Mouse (Mus musculus): Measurements from ENCODE around the gene Wnt5b.

DNA sequence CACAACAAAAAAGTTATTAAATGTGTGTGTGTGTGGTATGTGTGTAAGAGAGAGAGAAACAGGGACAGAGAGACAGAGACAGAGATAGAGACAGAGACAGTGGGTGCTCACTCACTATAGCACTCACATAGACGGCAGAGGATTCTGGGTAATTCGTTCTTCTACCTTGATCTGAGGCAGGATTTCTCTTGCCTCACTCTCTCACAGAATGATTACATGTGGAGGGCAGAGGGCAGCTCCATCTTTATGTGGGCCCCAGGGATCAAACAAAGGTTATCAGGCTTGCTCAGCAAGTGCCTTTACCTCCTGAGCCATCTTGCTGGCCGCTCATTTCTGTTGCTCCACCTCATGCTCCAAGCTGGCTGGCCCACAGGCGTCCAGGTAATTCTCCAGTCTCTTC lies 109.8 kb downstream of the Wnt5b start:
- no peak for TF ChIP-seq CTCF (IDR thresholded peaks at IDR 0.05; ENCODE audit: insufficient read depth, low read depth, low read length)
- TF ChIP-seq POLR2A (IDR thresholded peaks at IDR 0.05; ENCODE audit: insufficient read depth, low read depth, low read length) = no peak
